Mouse (Mus musculus): ENCODE data around the gene Atox1. TPM values are rescaled to one million over a fixed set of nuclear protein-coding genes. Genes with fewer than 3 reads are reported as not detected.
"Not testable (repeated sequence)": the region's sequence is repeated elsewhere in the genome, so short reads cannot be mapped to it uniquely, and the experiment has no call there.

Atox1 gene
- polyA plus RNA-seq, 1 experiment from 2014 or later: 322 TPM

DNA sequence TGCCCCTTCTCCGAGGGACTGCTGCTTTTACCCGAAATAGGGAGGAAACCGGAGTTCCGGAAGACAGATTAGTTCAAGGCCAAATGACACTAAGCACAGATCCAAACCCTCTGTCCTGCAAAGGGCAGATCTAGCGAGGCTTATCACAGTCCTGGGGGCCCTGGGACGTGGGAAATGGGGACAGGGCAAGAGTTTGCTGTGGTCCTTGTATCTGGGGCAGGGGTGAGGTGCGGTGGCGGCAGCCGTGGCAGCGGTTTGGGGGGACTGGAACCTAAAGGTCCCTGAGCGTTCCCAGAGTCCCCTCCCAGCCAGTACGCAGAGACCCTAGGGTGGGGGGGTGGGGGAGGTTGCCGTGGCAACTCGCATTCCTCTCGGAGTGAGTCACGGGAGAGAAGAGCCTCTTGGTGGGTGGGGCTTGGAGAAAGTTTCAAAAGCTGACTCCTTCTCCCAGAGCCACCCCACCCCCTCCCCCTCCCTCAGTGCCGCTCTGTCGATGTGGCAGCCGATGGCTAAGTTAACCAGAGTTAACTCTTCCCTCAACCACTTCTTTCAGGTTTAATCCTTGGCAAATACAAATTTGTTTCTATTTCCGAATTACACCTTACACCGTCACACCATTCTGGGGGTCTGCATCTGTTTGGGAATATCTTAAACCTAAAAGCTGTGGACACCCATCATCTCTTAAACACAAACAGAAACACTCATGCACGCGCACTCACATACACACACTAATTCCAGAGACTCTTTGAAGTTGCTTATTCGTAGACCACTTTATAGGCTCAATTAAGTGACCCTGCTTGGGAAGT, 42.9 kb downstream of the Atox1 start:
- Histone ChIP-seq H3K4me3 (peak overlapping the region; percentile 61), H3K27me3 (ENCODE audit: insufficient read depth, poor library complexity, severe bottlenecking) (no peaks in the 10 kb centered on the region), H3K27ac (peak overlapping the region; percentile 93), H3K36me3 (peaks cover 12% of the 10 kb centered on the region; the same call in 1 of the 2 replicates), H3K4me1 (replicated peaks) (peaks cover 54% of the 10 kb centered on the region), H3K9me3 (no peaks in the 10 kb centered on the region)
- DNase-seq (ENCODE audit: low spot score): peak; percentile 87
- 2% methylated on average over 24 of the region's 24 CpGs for WGBS

GRCm38 (mm10) chr11:55416609-55417265, 44.3 kb downstream of the Atox1 start:
- WGBS: 81% methylated on average over 6 of the region's 6 CpGs
- peak overlapping the region; percentile 93; the same call in 1 of the 2 replicates for H3K27ac ChIP-seq
- H3K4me1 ChIP-seq (replicated peaks): peaks cover 50% of the 10 kb centered on the region

DNA sequence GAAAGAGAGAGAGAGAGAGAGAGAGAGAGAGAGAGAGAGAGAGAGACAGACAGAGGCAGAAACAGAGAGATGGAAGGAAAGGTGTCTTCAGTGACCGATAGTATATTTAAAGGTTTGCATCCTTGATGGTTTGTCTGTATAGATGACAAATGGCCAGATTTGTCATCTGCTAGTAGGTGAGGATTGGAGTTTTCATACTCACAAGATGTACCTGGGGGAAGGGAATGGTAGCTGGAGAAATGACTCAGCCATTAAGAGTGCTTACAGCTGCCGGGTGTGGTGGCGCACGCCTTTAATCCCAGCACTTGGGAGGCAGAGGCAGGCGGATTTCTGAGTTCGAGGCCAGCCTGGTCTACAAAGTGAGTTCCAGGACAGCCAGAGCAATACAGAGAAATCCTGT, 45.3 kb downstream of the Atox1 start:
- WGBS: 93% methylated on average over 6 of the region's 6 CpGs
- not testable (repeated sequence) for DNase-seq (ENCODE audit: low spot score)

More at GRCm38 (mm10) chr11:55416609-55417265, 44.3 kb downstream of the Atox1 start:
- H3K4me3 ChIP-seq: 0 out of 2 replicates have a peak overlapping the region, but pooled peaks have one; percentile 61
- H3K36me3 ChIP-seq: peaks cover 24% of the 10 kb centered on the region
- DNase-seq (ENCODE audit: low spot score): no peak
- no peaks in the 10 kb centered on the region for H3K27me3 ChIP-seq (ENCODE audit: insufficient read depth, poor library complexity, severe bottlenecking)
- H3K9me3 ChIP-seq: no peaks in the 10 kb centered on the region

GRCm38 (mm10) chr11:55415036-55415704, 45.9 kb downstream of the Atox1 start:
- H3K27ac ChIP-seq: peak overlapping the region; percentile 16
- H3K4me1 ChIP-seq (replicated peaks): peaks cover 48% of the 10 kb centered on the region
- H3K36me3 ChIP-seq: peaks cover 33% of the 10 kb centered on the region
- no peak for DNase-seq (ENCODE audit: low spot score)
- no peaks in the 10 kb centered on the region for H3K9me3 ChIP-seq
- no peaks in the 10 kb centered on the region for H3K27me3 ChIP-seq (ENCODE audit: insufficient read depth, poor library complexity, severe bottlenecking)
- no peak overlapping the region for H3K4me3 ChIP-seq
- WGBS: 70% methylated on average over 9 of the region's 9 CpGs

More for the DNA sequence above, 45.3 kb downstream of the Atox1 start:
- H3K27me3 ChIP-seq (ENCODE audit: insufficient read depth, poor library complexity, severe bottlenecking); H3K4me3 ChIP-seq; H3K27ac ChIP-seq; H3K9me3 ChIP-seq: not testable (repeated sequence)
- Histone ChIP-seq H3K4me1 (replicated peaks) (peaks cover 49% of the 10 kb centered on the region), H3K36me3 (peaks cover 27% of the 10 kb centered on the region)

- no peak overlapping the region for H3K27ac ChIP-seq
- H3K9me3 ChIP-seq: no peaks in the 10 kb centered on the region
- DNase-seq (ENCODE audit: low spot score): no peak
- peaks cover 39% of the 10 kb centered on the region for H3K4me1 ChIP-seq (replicated peaks)
- H3K4me3 ChIP-seq: no peak overlapping the region
- no peaks in the 10 kb centered on the region for H3K27me3 ChIP-seq (ENCODE audit: insufficient read depth, poor library complexity, severe bottlenecking)
- peaks cover 41% of the 10 kb centered on the region for H3K36me3 ChIP-seq
- WGBS: 74% methylated on average over 5 of the region's 5 CpGs
Observed at GRCm38 (mm10) chr11:55414314-55414713, 46.7 kb downstream of the Atox1 start.

GRCm38 (mm10) chr11:55413416-55413796, 47.6 kb downstream of the Atox1 start:
- 96% methylated on average over 2 of the region's 2 CpGs for WGBS
- DNase-seq (ENCODE audit: low spot score): no peak
- H3K4me1 ChIP-seq (replicated peaks): peaks cover 30% of the 10 kb centered on the region
- H3K9me3 ChIP-seq: no peaks in the 10 kb centered on the region
- peaks cover 50% of the 10 kb centered on the region for H3K36me3 ChIP-seq
- H3K27ac ChIP-seq: no peak overlapping the region
- H3K27me3 ChIP-seq (ENCODE audit: insufficient read depth, poor library complexity, severe bottlenecking): no peaks in the 10 kb centered on the region
- no peak overlapping the region for H3K4me3 ChIP-seq

DNA sequence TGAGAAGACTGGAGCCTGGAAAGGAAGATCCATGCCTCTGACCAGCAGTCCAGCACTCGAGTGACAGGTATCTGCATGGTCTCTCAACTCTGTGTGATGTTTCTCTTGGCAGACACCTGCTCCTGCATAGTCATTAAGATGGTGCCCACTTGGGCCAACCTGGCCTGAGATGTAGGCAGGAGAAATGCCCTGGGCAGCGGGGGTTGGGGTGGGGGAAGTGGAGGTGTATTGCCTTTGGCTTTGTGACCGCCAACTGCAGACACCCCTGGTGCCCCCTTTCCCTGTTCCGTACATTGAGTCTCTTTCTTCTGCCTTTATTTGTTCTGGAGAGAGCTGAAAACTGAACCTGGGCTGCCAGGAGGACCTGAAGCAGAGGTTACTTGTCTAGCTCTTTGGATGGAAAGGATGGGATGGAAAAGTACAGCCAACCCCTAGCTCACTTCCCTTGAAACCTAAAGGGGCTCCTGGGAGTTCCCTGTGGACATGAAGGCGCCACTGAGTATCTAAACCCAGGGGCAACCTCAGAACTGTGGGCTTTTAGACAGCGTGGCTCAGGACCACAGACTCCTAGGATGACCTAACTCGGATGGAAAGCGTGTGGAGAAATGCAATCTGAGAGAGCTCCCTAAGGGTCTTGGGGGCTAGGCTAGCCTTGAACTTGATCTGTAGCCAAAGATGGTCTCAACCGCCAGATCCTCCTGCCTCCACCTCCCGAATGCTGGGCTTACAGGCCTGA, 48.2 kb downstream of the Atox1 start:
- Histone ChIP-seq H3K4me3 (no peak overlapping the region), H3K4me1 (replicated peaks) (peaks cover 25% of the 10 kb centered on the region), H3K27me3 (ENCODE audit: insufficient read depth, poor library complexity, severe bottlenecking) (no peaks in the 10 kb centered on the region), H3K36me3 (peaks cover 55% of the 10 kb centered on the region), H3K27ac (no peak overlapping the region), H3K9me3 (no peaks in the 10 kb centered on the region)
- no peak for DNase-seq (ENCODE audit: low spot score)
- 93% methylated on average over 10 of the region's 10 CpGs for WGBS

- Histone ChIP-seq H3K9me3 (peaks cover 3% of the 10 kb centered on the region; the same call in 1 of the 2 replicates), H3K4me1 (replicated peaks) (peaks cover 17% of the 10 kb centered on the region; the same call in 1 of the 2 replicates), H3K4me3 (no peak overlapping the region), H3K36me3 (peaks cover 64% of the 10 kb centered on the region), H3K27ac (no peak overlapping the region), H3K27me3 (ENCODE audit: insufficient read depth, poor library complexity, severe bottlenecking) (no peaks in the 10 kb centered on the region)
- no peak for DNase-seq (ENCODE audit: low spot score)
- WGBS: 86% methylated on average over 7 of the region's 7 CpGs
Observed at GRCm38 (mm10) chr11:55412034-55412433, 49.0 kb downstream of the Atox1 start.

- H3K27ac ChIP-seq: peak overlapping the region; percentile 56; the same call in 1 of the 2 replicates
- H3K4me3 ChIP-seq: no peak overlapping the region
- 65% methylated on average over 3 of the region's 3 CpGs for whole genome bisulfite sequencing
- H3K27me3 ChIP-seq (ENCODE audit: insufficient read depth, poor library complexity, severe bottlenecking): no peaks in the 10 kb centered on the region
- no peak for DNase-seq (ENCODE audit: low spot score)
- H3K9me3 ChIP-seq: peaks cover 3% of the 10 kb centered on the region; the same call in 1 of the 2 replicates
- peaks cover 17% of the 10 kb centered on the region; the same call in 1 of the 2 replicates for H3K4me1 ChIP-seq (replicated peaks)
- H3K36me3 ChIP-seq: peaks cover 79% of the 10 kb centered on the region
Observed at GRCm38 (mm10) chr11:55410502-55410901, 50.5 kb downstream of the Atox1 start.

DNA sequence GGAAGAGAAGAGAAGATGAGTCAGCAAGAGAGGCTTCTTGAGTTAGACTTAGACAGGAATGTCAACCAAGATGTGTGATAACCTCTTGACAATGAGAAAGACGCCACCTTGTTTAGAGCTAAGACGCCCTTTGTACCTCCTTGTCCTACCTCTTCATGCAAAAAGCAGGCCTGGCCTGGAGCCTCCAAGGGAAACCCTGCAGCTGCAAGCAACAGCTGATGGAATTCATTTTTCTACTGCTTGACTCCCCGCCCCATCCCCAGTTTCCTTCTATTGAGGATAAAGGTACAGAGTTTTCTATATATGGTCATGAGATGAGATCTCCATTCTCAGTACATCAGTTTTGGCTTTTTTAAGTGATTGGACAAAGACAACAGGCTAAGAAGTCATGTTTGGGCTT, 51.0 kb downstream of the Atox1 start:
- H3K4me1 ChIP-seq (replicated peaks): peaks cover 12% of the 10 kb centered on the region; the same call in 1 of the 2 replicates
- peaks cover 82% of the 10 kb centered on the region for H3K36me3 ChIP-seq
- no peak for DNase-seq (ENCODE audit: low spot score)
- peaks cover 3% of the 10 kb centered on the region; the same call in 1 of the 2 replicates for H3K9me3 ChIP-seq
- no peak overlapping the region for H3K27ac ChIP-seq
- H3K4me3 ChIP-seq: no peak overlapping the region
- H3K27me3 ChIP-seq (ENCODE audit: insufficient read depth, poor library complexity, severe bottlenecking): no peaks in the 10 kb centered on the region
- WGBS: 91% methylated on average over 3 of the region's 3 CpGs

DNA sequence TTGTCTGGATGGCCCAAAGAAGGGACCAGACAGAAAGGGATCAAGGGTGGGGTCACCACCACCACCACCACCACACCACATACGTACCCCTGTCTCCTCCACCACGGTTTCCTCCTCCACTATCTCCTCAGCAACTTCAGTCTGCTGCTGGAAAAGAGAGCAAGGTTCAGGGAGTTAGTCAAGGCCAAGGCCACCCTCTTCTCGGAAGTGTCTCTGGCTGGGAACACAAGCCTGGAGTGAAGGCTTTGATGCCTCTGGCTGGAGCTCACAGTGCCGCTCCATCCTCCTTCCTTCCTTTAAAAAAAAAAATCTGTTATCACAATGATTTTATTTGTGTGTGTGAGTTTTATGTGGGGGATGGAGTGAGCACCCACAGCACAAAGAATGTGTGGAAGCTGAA, 53.9 kb downstream of the Atox1 start:
- H3K36me3 ChIP-seq: peaks cover 91% of the 10 kb centered on the region
- no peaks in the 10 kb centered on the region for H3K27me3 ChIP-seq (ENCODE audit: insufficient read depth, poor library complexity, severe bottlenecking)
- WGBS: 95% methylated on average over 4 of the region's 4 CpGs

More for the DNA sequence above, 53.9 kb downstream of the Atox1 start:
- Histone ChIP-seq H3K4me3 (no peak overlapping the region), H3K9me3 (peaks cover 3% of the 10 kb centered on the region; the same call in 1 of the 2 replicates), H3K27ac (no peak overlapping the region), H3K4me1 (replicated peaks) (peaks cover 7% of the 10 kb centered on the region; the same call in 1 of the 2 replicates)
- no peak for DNase-seq (ENCODE audit: low spot score)

All from hindbrain, embryonic 10.5 days (tissue).